Mouse (Mus musculus): ENCODE data around the gene Pigp. TPM values are rescaled to one million over a fixed set of nuclear protein-coding genes. Genes with fewer than 3 reads are reported as not detected.

The Pigp gene
- polyA plus RNA-seq (2016; fragmentation: Nextera tagmentation; extraction: Ambion mirVana), result 104 and 116 TPM in 2 replicates

- Histone ChIP-seq H3K27me3 (no peaks in the 10 kb centered on the region), H3K4me2 (replicated peaks) (peak within 1 kb of the TSS; percentile 72), H3K9ac (peak within 1 kb of the TSS; percentile 98), H3K4me3 (peak within 1 kb of the TSS; percentile 93), H3K36me3 (0 out of 2 replicates have a peak, but pooled peaks cover 4% of the 10 kb centered on the region), H3K9me3 (replicated peaks) (no peaks in the 10 kb centered on the region), H3K4me1 (peaks cover 33% of the 10 kb centered on the region), H3K27ac (peak within 1 kb of the TSS; percentile 99)
- 2% methylated on average over 35 of the region's 43 CpGs for WGBS
- ATAC-seq (ENCODE audit: low FRiP score), result peak; percentile 89
Measured at GRCm38 (mm10) chr16:94371301-94371931, at the start of gene Pigp. Pigp (minus strand) TSS chr16:94371842.

DNA sequence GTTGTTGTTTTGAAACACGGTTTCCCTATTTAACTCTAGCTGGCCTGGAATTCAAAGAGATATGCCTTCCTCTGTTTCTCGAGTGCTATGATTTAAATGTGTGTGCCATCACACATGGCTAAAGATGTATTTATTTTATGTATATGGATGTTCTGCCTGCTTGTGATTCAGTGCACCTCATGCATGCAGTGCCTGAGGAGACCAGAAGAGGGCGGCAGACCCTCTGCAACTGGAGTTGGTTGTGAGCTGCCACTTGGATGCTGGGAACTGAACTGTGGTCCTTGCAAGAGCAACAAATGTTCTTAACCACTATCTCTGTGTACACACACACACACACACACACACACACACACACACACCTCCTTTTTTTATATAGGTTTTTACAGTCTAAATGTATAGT, 48.9 kb upstream of the Pigp start:
- WGBS, result 96% methylated on average over 3 of the region's 3 CpGs
- Histone ChIP-seq H3K9ac (no peak overlapping the region), H3K4me2 (replicated peaks) (no peak overlapping the region), H3K9me3 (replicated peaks) (0 out of 2 replicates have a peak, but pooled peaks cover 3% of the 10 kb centered on the region), H3K4me3 (no peak overlapping the region), H3K27ac (no peak overlapping the region), H3K36me3 (peaks cover 74% of the 10 kb centered on the region), H3K27me3 (no peaks in the 10 kb centered on the region), H3K4me1 (no peaks in the 10 kb centered on the region)
- no peak for ATAC-seq (ENCODE audit: low FRiP score)

- Histone ChIP-seq H3K9me3 (replicated peaks) (no peaks in the 10 kb centered on the region), H3K27me3 (no peaks in the 10 kb centered on the region), H3K9ac (no peak overlapping the region), H3K36me3 (peaks cover 60% of the 10 kb centered on the region), H3K4me2 (replicated peaks) (no peak overlapping the region), H3K4me1 (no peaks in the 10 kb centered on the region), H3K27ac (no peak overlapping the region), H3K4me3 (no peak overlapping the region)
- ATAC-seq (ENCODE audit: low FRiP score), result no peak
- WGBS, result 93% methylated on average over 6 of the region's 6 CpGs
Measured at GRCm38 (mm10) chr16:94414151-94414550, 42.5 kb upstream of the Pigp start.

DNA sequence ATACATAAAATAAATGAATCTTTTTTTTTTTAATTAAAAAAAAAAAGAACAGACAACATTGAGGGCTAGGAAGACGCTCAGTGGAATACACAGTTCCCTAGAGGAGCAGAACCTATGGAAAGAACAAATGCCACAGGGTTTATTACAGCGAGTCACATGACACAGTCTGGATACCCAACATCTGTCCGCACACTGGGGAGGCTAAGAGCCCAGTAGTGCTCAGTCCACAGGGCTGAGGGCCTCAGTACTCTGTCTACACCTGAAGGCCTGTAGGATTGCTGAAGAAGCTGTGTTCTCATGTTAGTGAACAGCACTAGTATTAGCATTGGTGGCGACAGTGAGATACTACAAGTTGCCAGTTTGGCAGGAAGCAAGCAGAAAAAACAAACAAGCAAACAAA, 41.1 kb upstream of the Pigp start:
- peak; percentile 40; the same call in 1 of the 2 replicates for ATAC-seq (ENCODE audit: low FRiP score)
- no peaks in the 10 kb centered on the region for H3K4me1 ChIP-seq
- no peak overlapping the region for H3K4me3 ChIP-seq
- H3K27ac ChIP-seq, result no peak overlapping the region
- no peaks in the 10 kb centered on the region for H3K27me3 ChIP-seq
- no peak overlapping the region for H3K9ac ChIP-seq
- no peaks in the 10 kb centered on the region for H3K9me3 ChIP-seq (replicated peaks)
- no peak overlapping the region for H3K4me2 ChIP-seq (replicated peaks)
- H3K36me3 ChIP-seq, result peaks cover 55% of the 10 kb centered on the region
- WGBS, result 97% methylated on average over 4 of the region's 4 CpGs

DNA sequence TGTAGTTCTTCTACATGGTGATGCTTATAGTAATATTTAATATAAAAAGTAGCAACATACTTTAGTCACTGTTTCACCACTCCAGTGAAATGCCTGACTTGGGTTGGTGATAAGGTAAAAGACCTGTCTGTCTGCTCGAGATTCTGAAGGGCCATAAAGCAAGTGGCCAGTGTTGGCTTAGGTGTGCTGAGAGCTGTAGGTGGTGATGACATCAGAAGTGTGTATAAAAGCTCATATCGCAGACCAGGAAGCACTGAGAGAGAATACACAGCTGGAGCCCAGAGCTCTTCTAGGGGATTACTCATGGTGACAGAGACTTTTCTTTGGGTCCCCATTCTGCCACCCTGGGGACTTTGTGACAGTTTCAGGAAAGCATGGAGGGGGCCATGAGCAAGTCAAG, 40.6 kb upstream of the Pigp start:
- H3K36me3 ChIP-seq, result peaks cover 57% of the 10 kb centered on the region
- WGBS, result 89% methylated on average over 2 of the region's 2 CpGs
- no peaks in the 10 kb centered on the region for H3K9me3 ChIP-seq (replicated peaks)
- no peaks in the 10 kb centered on the region for H3K4me1 ChIP-seq
- no peak for ATAC-seq (ENCODE audit: low FRiP score)
- H3K9ac ChIP-seq, result no peak overlapping the region
- no peak overlapping the region for H3K4me3 ChIP-seq
- H3K27me3 ChIP-seq, result no peaks in the 10 kb centered on the region
- H3K4me2 ChIP-seq (replicated peaks), result no peak overlapping the region
- H3K27ac ChIP-seq, result no peak overlapping the region

DNA sequence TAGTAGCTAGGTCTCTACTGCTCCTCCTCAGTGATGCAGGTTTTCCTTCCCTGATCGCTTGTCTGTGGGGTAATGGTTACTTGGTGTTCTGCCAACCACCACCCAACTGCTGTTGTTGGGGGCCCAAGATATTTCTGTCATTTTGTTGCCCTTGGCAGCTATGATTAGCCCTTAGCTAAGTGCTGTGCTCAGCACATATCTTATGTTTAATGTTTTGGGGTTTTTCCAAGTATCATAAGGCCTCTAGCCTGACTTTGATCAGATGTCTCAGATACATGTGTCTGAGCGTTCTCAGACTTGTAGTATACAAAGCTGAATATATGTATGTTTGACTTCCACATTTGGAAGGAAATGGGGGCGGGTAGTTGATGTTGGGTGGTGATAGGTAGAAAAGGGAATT, 39.6 kb upstream of the Pigp start:
- 93% methylated on average over 3 of the region's 3 CpGs for WGBS
- no peaks in the 10 kb centered on the region for H3K4me1 ChIP-seq
- no peak overlapping the region for H3K9ac ChIP-seq
- H3K27ac ChIP-seq, result no peak overlapping the region
- no peak for ATAC-seq (ENCODE audit: low FRiP score)
- no peak overlapping the region for H3K4me2 ChIP-seq (replicated peaks)
- H3K9me3 ChIP-seq (replicated peaks), result no peaks in the 10 kb centered on the region
- peaks cover 56% of the 10 kb centered on the region for H3K36me3 ChIP-seq
- H3K27me3 ChIP-seq, result no peaks in the 10 kb centered on the region
- no peak overlapping the region for H3K4me3 ChIP-seq

DNA sequence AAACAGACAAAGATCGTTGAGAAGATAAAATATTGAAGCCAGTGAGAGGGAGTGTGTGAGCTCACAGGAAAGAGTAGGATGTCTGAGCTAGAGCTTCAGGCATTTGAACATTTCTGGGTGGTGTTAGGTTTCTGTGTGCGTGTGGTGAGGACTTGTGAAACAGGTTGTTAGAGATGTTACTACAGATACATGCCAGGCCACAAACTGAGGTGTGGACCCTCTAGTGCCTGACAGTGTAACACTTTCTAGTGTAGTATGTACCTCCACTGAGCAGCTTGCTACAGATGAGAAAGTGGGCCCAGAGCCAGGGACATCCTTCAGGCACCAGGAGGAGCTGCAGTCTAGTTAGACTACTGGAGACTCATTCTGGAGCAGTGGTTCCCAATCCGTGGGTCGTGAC, 30.5 kb upstream of the Pigp start:
- H3K9me3 ChIP-seq (replicated peaks), result no peaks in the 10 kb centered on the region
- H3K36me3 ChIP-seq, result peaks cover 21% of the 10 kb centered on the region
- no peak overlapping the region for H3K9ac ChIP-seq
- 90% methylated on average over 4 of the region's 4 CpGs for WGBS
- H3K4me3 ChIP-seq, result no peak overlapping the region
- ATAC-seq (ENCODE audit: low FRiP score), result no peak
- no peak overlapping the region for H3K4me2 ChIP-seq (replicated peaks)
- no peak overlapping the region for H3K27ac ChIP-seq
- no peaks in the 10 kb centered on the region for H3K4me1 ChIP-seq
- no peaks in the 10 kb centered on the region for H3K27me3 ChIP-seq

DNA sequence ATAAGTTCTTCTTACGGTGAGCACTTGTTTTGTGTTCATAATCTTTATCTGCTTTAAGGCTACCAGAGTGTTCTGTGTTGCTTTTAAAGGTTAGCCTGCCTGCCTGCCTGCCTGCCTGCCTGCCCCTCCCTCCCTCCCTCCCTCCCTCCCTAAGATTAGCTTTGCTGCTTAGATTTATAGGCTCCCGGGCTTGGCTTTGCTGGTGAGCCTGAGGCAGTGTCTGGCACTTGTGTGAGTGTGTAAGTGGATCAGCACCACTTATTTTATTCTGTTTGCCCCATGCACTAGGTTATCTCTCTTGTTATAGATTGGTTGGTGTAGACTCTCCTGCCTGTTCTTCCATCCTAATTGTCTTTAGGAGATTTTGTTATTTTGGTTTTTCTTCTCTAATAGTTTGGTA, 30.0 kb upstream of the Pigp start:
- Histone ChIP-seq H3K9me3 (replicated peaks) (no peaks in the 10 kb centered on the region), H3K27me3 (no peaks in the 10 kb centered on the region), H3K27ac (no peak overlapping the region), H3K9ac (no peak overlapping the region), H3K4me3 (no peak overlapping the region), H3K4me1 (no peaks in the 10 kb centered on the region), H3K36me3 (peaks cover 20% of the 10 kb centered on the region), H3K4me2 (replicated peaks) (no peak overlapping the region)
- 54% methylated on average over 2 of the region's 2 CpGs for WGBS
- no peak for ATAC-seq (ENCODE audit: low FRiP score)

DNA sequence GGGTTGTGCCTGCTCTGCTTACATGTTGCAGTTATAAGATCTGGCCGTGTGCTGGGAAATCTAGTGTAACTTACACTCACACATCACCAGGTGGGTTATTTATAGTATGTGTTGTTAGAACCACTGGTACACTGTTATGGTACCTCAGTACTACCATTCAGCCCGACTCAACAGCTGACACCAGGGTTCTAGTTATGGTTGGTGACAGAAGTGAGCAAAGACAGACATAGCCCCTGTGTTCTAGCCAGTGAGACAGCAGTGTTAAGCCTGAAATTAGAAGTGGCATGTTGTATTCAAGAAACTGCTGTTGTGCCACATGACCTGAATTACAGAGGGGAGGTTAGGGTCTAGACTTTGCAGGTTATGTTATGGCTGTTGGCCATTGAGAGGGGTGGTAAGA, 27.5 kb upstream of the Pigp start:
- Histone ChIP-seq H3K9me3 (replicated peaks) (no peaks in the 10 kb centered on the region), H3K4me3 (no peak overlapping the region), H3K4me1 (no peaks in the 10 kb centered on the region), H3K9ac (no peak overlapping the region), H3K4me2 (replicated peaks) (no peak overlapping the region), H3K36me3 (peaks cover 23% of the 10 kb centered on the region), H3K27ac (no peak overlapping the region), H3K27me3 (no peaks in the 10 kb centered on the region)
- 92% methylated on average over 2 of the region's 2 CpGs for WGBS
- no peak for ATAC-seq (ENCODE audit: low FRiP score)

GRCm38 (mm10) chr16:94396641-94397040, 25.0 kb upstream of the Pigp start:
- Histone ChIP-seq H3K36me3 (peaks cover 22% of the 10 kb centered on the region), H3K27me3 (no peaks in the 10 kb centered on the region), H3K4me1 (no peaks in the 10 kb centered on the region), H3K9ac (no peak overlapping the region), H3K27ac (no peak overlapping the region), H3K4me2 (replicated peaks) (no peak overlapping the region), H3K4me3 (no peak overlapping the region), H3K9me3 (replicated peaks) (no peaks in the 10 kb centered on the region)
- 80% methylated on average over 7 of the region's 7 CpGs for WGBS
- no peak for ATAC-seq (ENCODE audit: low FRiP score)

GRCm38 (mm10) chr16:94395051-94395450, 23.4 kb upstream of the Pigp start:
- no peak overlapping the region for H3K4me2 ChIP-seq (replicated peaks)
- H3K4me3 ChIP-seq, result no peak overlapping the region
- no peaks in the 10 kb centered on the region for H3K4me1 ChIP-seq
- WGBS, result 82% methylated on average over 3 of the region's 3 CpGs
- H3K27me3 ChIP-seq, result no peaks in the 10 kb centered on the region
- no peak overlapping the region for H3K27ac ChIP-seq
- peaks cover 22% of the 10 kb centered on the region for H3K36me3 ChIP-seq
- ATAC-seq (ENCODE audit: low FRiP score), result no peak
- H3K9me3 ChIP-seq (replicated peaks), result no peaks in the 10 kb centered on the region
- no peak overlapping the region for H3K9ac ChIP-seq

DNA sequence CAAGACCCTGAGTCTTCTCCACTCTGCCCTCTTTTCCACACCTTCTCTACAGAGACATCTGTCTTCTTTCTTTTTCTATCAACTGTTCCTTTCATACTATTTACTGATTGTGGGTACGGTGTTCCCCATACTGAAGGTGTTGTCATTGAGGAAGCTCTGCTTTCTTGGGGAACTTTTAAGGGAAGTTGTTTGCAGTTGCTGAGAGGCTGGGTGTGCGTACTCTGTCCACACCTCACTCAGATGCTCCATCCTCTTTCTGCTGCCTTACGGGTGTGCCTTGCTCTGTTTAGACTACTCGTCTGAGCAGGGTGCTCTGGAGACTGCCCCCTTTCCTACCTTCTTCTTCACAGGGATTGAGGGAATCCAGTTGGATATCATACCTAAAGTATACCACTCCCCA, 20.7 kb upstream of the Pigp start:
- H3K27ac ChIP-seq, result no peak overlapping the region
- H3K9me3 ChIP-seq (replicated peaks), result no peaks in the 10 kb centered on the region
- peaks cover 16% of the 10 kb centered on the region for H3K36me3 ChIP-seq
- 96% methylated on average over 4 of the region's 4 CpGs for WGBS
- no peak for ATAC-seq (ENCODE audit: low FRiP score)
- H3K4me3 ChIP-seq, result no peak overlapping the region
- no peaks in the 10 kb centered on the region for H3K27me3 ChIP-seq
- H3K4me1 ChIP-seq, result no peaks in the 10 kb centered on the region
- H3K4me2 ChIP-seq (replicated peaks), result no peak overlapping the region
- no peak overlapping the region for H3K9ac ChIP-seq

DNA sequence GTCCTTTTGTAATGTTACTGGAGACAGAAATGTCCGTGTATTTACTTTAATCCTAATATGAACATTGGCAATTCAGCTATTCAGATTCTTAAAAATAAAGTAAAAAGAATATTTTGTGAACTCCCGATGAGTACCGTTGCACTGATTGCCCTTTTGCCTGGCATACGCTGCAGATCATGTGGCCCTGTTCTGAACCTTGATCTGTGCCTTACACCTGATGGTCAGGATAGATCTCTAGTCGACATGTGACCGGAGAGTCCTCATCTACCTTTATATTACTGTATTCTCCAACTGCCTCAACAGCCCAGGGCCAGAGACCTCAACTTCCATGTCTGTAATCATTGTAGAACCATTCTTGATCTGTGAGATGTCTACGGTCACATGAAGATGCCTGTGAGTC, 16.0 kb upstream of the Pigp start:
- 0 out of 2 replicates have a peak, but pooled peaks cover 8% of the 10 kb centered on the region for H3K36me3 ChIP-seq

More for the DNA sequence above, 16.0 kb upstream of the Pigp start:
- H3K4me1 ChIP-seq, result no peaks in the 10 kb centered on the region
- no peak overlapping the region for H3K27ac ChIP-seq
- no peak overlapping the region for H3K4me3 ChIP-seq
- 98% methylated on average over 7 of the region's 7 CpGs for WGBS
- H3K9me3 ChIP-seq (replicated peaks), result no peaks in the 10 kb centered on the region
- no peak for ATAC-seq (ENCODE audit: low FRiP score)
- H3K27me3 ChIP-seq, result no peaks in the 10 kb centered on the region
- H3K9ac ChIP-seq, result no peak overlapping the region
- no peak overlapping the region for H3K4me2 ChIP-seq (replicated peaks)
